Mouse (Mus musculus) lung, adult 2 months (tissue): ENCODE results near the gene Txlna.

Experiments
- CTCF ChIP-seq: fragments of 200-500 bp; IDR thresholded peaks from 2 replicates; pipeline ENCODE4 v1.5.1; 2011; ENCODE audit warnings: mild to moderate bottlenecking, low read length, control low read depth; ENCODE audit not compliant: insufficient read depth
- POLR2A ChIP-seq: fragments of 200-500 bp; IDR thresholded peaks from 2 replicates; pipeline ENCODE4 v1.6.1; 2011; ENCODE audit warnings: low read depth, mild to moderate bottlenecking, control low read depth, low read length, borderline replicate concordance; ENCODE audit errors: extremely low read depth

- TF ChIP-seq POLR2A (no peak), CTCF (no peak)
These were observed 9.0 kb downstream of the Txlna start for GRCm38 (mm10) chr4:129631867-129632266.
